In genomic region chr4:150636635-150637034, GRCm38 (mm10) we compare ENCODE assay signal across 28 mouse cellular contexts. TPM values are rescaled to one million over a fixed set of nuclear protein-coding genes. Genes with fewer than 3 reads are reported as not detected.
A peak's percentile ranks its signal among the peaks of the same experiment; 100 is the strongest.
DNase-seq lines count a peak whose midpoint lies in the region; ATAC-seq lines count a peak whose summit lies in the region.
"Had no signal": no experiment of that assay in that cellular context is flagged by ENCODE, and none has a peak within 500 bp of the region (broad histone marks: within the 10 kb centered on the region; RNA-seq: fewer than 3 reads in every experiment).

No protein-coding gene starts in this region.

- no peaks in the 10 kb centered on the region for H3K9me3 ChIP-seq in forebrain, embryonic 10.5 days
- H3K9me3 ChIP-seq: embryonic facial prominence, embryonic 12.5 days; embryonic facial prominence, embryonic 15.5 days; forebrain, embryonic 12.5 days; forebrain, embryonic 15.5 days; G1E; hindbrain, embryonic 12.5 days; hindbrain, embryonic 15.5 days had no signal

- H3K27ac ChIP-seq in forebrain, embryonic 10.5 days = no peak overlapping the region
- H3K27ac ChIP-seq: embryonic facial prominence, embryonic 12.5 days; embryonic facial prominence, embryonic 15.5 days; forebrain, embryonic 15.5 days; hindbrain, embryonic 12.5 days; hindbrain, embryonic 15.5 days had no signal

- H3K4me3 ChIP-seq in forebrain, embryonic 10.5 days = no peak overlapping the region
- H3K4me3 ChIP-seq: embryonic facial prominence, embryonic 12.5 days; embryonic facial prominence, embryonic 15.5 days; forebrain, embryonic 12.5 days; forebrain, embryonic 15.5 days; hindbrain, embryonic 12.5 days; hindbrain, embryonic 15.5 days had no signal

- WGBS in forebrain, embryonic 10.5 days = 86% methylated on average over 6 of the region's 6 CpGs

- H3K36me3 ChIP-seq in forebrain, embryonic 10.5 days (replicated peaks) = no peaks in the 10 kb centered on the region
- H3K36me3 ChIP-seq: embryonic facial prominence, embryonic 12.5 days; embryonic facial prominence, embryonic 15.5 days; G1E had no signal

- H3K27me3 ChIP-seq in forebrain, embryonic 10.5 days (ENCODE audit: poor library complexity, severe bottlenecking) = no peaks in the 10 kb centered on the region
- H3K27me3 ChIP-seq: embryonic facial prominence, embryonic 12.5 days; embryonic facial prominence, embryonic 15.5 days; forebrain, embryonic 12.5 days; forebrain, embryonic 15.5 days; hindbrain, embryonic 12.5 days; hindbrain, embryonic 15.5 days; Patski had no signal

- ATAC-seq in cerebellum, adult (ENCODE audit: insufficient number of reproducible peaks, low FRiP score, low TSS enrichment) = no peak
- ATAC-seq: forebrain, embryonic 15.5 days; intestine, postnatal 0 days; Patski had no signal

- DNase-seq in cerebellum, adult 18-20 months = peak; percentile 59 to 66
- DNase-seq in cerebellum, adult 9-10 months = peak; percentile 66
- DNase-seq in cerebellum, postnatal 25 days = peak; percentile 66 to 68
- no peak for DNase-seq in forebrain, embryonic 10.5 days (ENCODE audit: extremely low spot score, low spot score)
- no peak for DNase-seq in left cerebral cortex, adult 8-10 months (ENCODE audit: low spot score in 2 of 2)
- DNase-seq: adrenal gland, postnatal 10 days; adrenal gland, postnatal 36 days; B cell, adult 2 months; gastrocnemius, postnatal 10 days; gastrocnemius, postnatal 36 days; heart, adult 11 months; kidney, adult 2 months had no signal

- peaks cover 2% of the 10 kb centered on the region; the same call in 1 of the 2 replicates for H3K4me1 ChIP-seq in forebrain, embryonic 10.5 days
- H3K4me1 ChIP-seq: embryonic facial prominence, embryonic 12.5 days; embryonic facial prominence, embryonic 15.5 days; forebrain, embryonic 12.5 days; forebrain, embryonic 15.5 days; hindbrain, embryonic 12.5 days; hindbrain, embryonic 15.5 days had no signal

RNA-seq across cellular contexts. Expression of gene Slc45a1, which starts 15.3 kb away (rescaled TPM):
- 1.1 and 1.6 TPM in 2 replicates for polyA plus RNA-seq in forebrain, embryonic 10.5 days (2016; fragmentation: Nextera tagmentation; extraction: Ambion mirVana)
- total RNA-seq in left cerebral cortex, adult 8-10 months (2022) = 10 to 100 TPM; 46.9 to 54.4 (median 48.5) TPM
- total RNA-seq: CH12.LX; gastrocnemius, postnatal 10 days; gastrocnemius, postnatal 36 days; heart, adult 8-10 months; heart, postnatal 25 days; hematopoietic stem cell, adult 5-6 weeks had no signal
- polyA plus RNA-seq: G1E; heart, postnatal 0 days; kidney, embryonic 14.5 days; Patski had no signal

Comparison
In these comparisons a context has a peak if more than half of its experiments do, and no peak if none do; other contexts are left out.
1. DNase-seq: peak in cerebellum, adult 18-20 months (2 of 2), cerebellum, adult 9-10 months (single experiment) and cerebellum, postnatal 25 days (2 of 2); none in forebrain, embryonic 10.5 days (single experiment) and left cerebral cortex, adult 8-10 months (0 of 2).